Mouse (Mus musculus) MEL (cell line): ENCODE results near the gene Dlg5. TPM values are rescaled to one million over a fixed set of nuclear protein-coding genes. Genes with fewer than 3 reads are reported as not detected.

Source experiments
- DNase-seq: peaks from one replicate; pipeline ENCODE4 v3.0.0; 2011; ENCODE audit warnings: low read depth, low spot score
- H3K27ac ChIP-seq: 2 replicates; pipeline ENCODE4 v1.5.1; 2012; ENCODE audit warnings: low read depth, mild to moderate bottlenecking, control low read depth, low read length, moderate library complexity; ENCODE audit not compliant: control insufficient read depth
- H3K27me3 ChIP-seq, 2 experiments: fragments of 150-350 bp in 1 of 2; sonication (generic) in 1 of 2; 2 replicates each; pipeline ENCODE4 v1.6.1; 2012; ENCODE audit warnings: low read length in 2 of 2, mild to moderate bottlenecking in 2 of 2, improper control_type of control experiment in 1 of 2, moderate library complexity in 1 of 2; ENCODE audit not compliant: insufficient read depth in 2 of 2, control insufficient read depth in 1 of 2
- H3K36me3 ChIP-seq, 2 experiments: 2 replicates each; pipeline ENCODE4 v1.6.1; 2012 to 2014; ENCODE audit warnings: low read length in 2 of 2, improper control_type of control experiment in 1 of 2, inconsistent platforms in 1 of 2, mild to moderate bottlenecking in 1 of 2; ENCODE audit not compliant: insufficient read depth in 2 of 2, control insufficient read depth in 1 of 2
- H3K4me1 ChIP-seq, 2 experiments: fragments of 150-350 bp in 1 of 2; sonication (generic) in 1 of 2; 2 replicates each; pipeline ENCODE4 v1.6.1; 2012; ENCODE audit warnings: low read length in 2 of 2, improper control_type of control experiment in 1 of 2, mild to moderate bottlenecking in 1 of 2; ENCODE audit not compliant: insufficient read depth in 2 of 2, control insufficient read depth in 1 of 2
- H3K4me3 ChIP-seq, 2 experiments: fragments of 150-350 bp in 1 of 2; sonication (generic) in 1 of 2; 2 replicates each; pipeline ENCODE4 v1.5.1; 2012; ENCODE audit warnings: low read depth in 2 of 2, low read length in 2 of 2, mild to moderate bottlenecking in 2 of 2, moderate library complexity in 2 of 2, control low read depth in 1 of 2, improper control_type of control experiment in 1 of 2; ENCODE audit not compliant: control insufficient read depth in 1 of 2, insufficient read depth in 1 of 2
- H3K79me2 ChIP-seq: 2 replicates; pipeline ENCODE4 v1.6.1; 2012; ENCODE audit warnings: mild to moderate bottlenecking, low read length, moderate library complexity; ENCODE audit not compliant: control insufficient read depth, poor library complexity, insufficient read depth
- H3K9ac ChIP-seq: 2 replicates; pipeline ENCODE4 v1.6.1; 2012; ENCODE audit warnings: low read depth, mild to moderate bottlenecking, control low read depth, low read length, moderate library complexity; ENCODE audit not compliant: control insufficient read depth, poor library complexity, severe bottlenecking
- H3K9me3 ChIP-seq: fragments of 150-350 bp; sonication (generic); replicated peaks from 2 replicates; pipeline ENCODE4 v1.6.1; 2012; ENCODE audit warnings: mild to moderate bottlenecking, low read length, improper control_type of control experiment, moderate library complexity; ENCODE audit not compliant: insufficient read depth
- CHD2 ChIP-seq: IDR thresholded peaks from 2 replicates; pipeline ENCODE4 v1.6.1; 2011; ENCODE audit warnings: low read length, improper control_type of control experiment
- CTCF ChIP-seq, 3 experiments: IDR thresholded peaks in 2 of 3; conservative IDR thresholded peaks in 1 of 3; 2 replicates each; pipeline ENCODE4 v1.5.1; 2011 to 2012; ENCODE audit warnings: low read length in 3 of 3, low read depth in 2 of 3, mild to moderate bottlenecking in 2 of 3, improper control_type of control experiment in 1 of 3, inconsistent platforms in 1 of 3, mixed read lengths in 1 of 3, moderate library complexity in 1 of 3; ENCODE audit not compliant: control insufficient read depth in 1 of 3, insufficient read depth in 1 of 3, poor library complexity in 1 of 3, severe bottlenecking in 1 of 3
- EP300 ChIP-seq, 2 experiments: IDR thresholded peaks; 2 replicates each; pipeline ENCODE4 v1.6.1; 2011; ENCODE audit warnings: improper control_type of control experiment in 2 of 2, low read length in 2 of 2, low read depth in 1 of 2, mild to moderate bottlenecking in 1 of 2
- JUND ChIP-seq: IDR thresholded peaks from 2 replicates; pipeline ENCODE4 v1.6.1; 2011; ENCODE audit warnings: low read depth, mild to moderate bottlenecking, improper control_type of control experiment, low read length
- KAT2A ChIP-seq: conservative IDR thresholded peaks from 2 replicates; pipeline ENCODE4 v1.6.1; 2012; ENCODE audit warnings: low read depth, low read length, improper control_type of control experiment, inconsistent platforms
- MAX ChIP-seq: IDR thresholded peaks from 2 replicates; pipeline ENCODE4 v1.6.1; 2011; ENCODE audit warnings: low read length, improper control_type of control experiment
- MEF2A ChIP-seq: IDR thresholded peaks from 2 replicates; pipeline ENCODE4 v1.6.1; 2014; ENCODE audit warnings: low read depth, mild to moderate bottlenecking, inconsistent platforms, low read length, improper control_type of control experiment; ENCODE audit not compliant: poor library complexity, insufficient replicate concordance, severe bottlenecking; ENCODE audit errors: extremely low read depth
- MYC ChIP-seq: IDR thresholded peaks from 2 replicates; pipeline ENCODE4 v1.6.1; 2011; ENCODE audit warnings: low read depth, mild to moderate bottlenecking, low read length, improper control_type of control experiment, moderate library complexity
- NRF1 ChIP-seq: IDR thresholded peaks from 2 replicates; pipeline ENCODE4 v1.6.1; 2014; ENCODE audit warnings: low read depth, mild to moderate bottlenecking, inconsistent platforms, low read length, improper control_type of control experiment, moderate library complexity; ENCODE audit not compliant: poor library complexity, insufficient read depth, severe bottlenecking
- RAD21 ChIP-seq: IDR thresholded peaks from 2 replicates; pipeline ENCODE4 v1.6.1; 2011; ENCODE audit warnings: mild to moderate bottlenecking, low read depth, low read length, improper control_type of control experiment
- SIN3A ChIP-seq: IDR thresholded peaks from 2 replicates; pipeline ENCODE4 v1.6.1; 2012; ENCODE audit warnings: low read length, improper control_type of control experiment, inconsistent platforms
- SMC3 ChIP-seq: IDR thresholded peaks from 2 replicates; pipeline ENCODE4 v1.6.1; 2011; ENCODE audit warnings: low read depth, low read length, improper control_type of control experiment
- TBP ChIP-seq: IDR thresholded peaks from 2 replicates; pipeline ENCODE4 v1.8.0; 2011; ENCODE audit warnings: low read depth, low read length, improper control_type of control experiment
- TCF12 ChIP-seq: IDR thresholded peaks from 2 replicates; pipeline ENCODE4 v1.6.1; 2014; ENCODE audit warnings: low read depth, mild to moderate bottlenecking, inconsistent platforms, low read length, improper control_type of control experiment, moderate library complexity
- USF2 ChIP-seq, 2 experiments: IDR thresholded peaks; 2 replicates each; pipeline ENCODE4 v1.6.1; 2011 to 2012; ENCODE audit warnings: improper control_type of control experiment in 2 of 2, low read length in 2 of 2, borderline replicate concordance in 1 of 2, inconsistent platforms in 1 of 2, low read depth in 1 of 2, mild to moderate bottlenecking in 1 of 2; ENCODE audit not compliant: insufficient read depth in 1 of 2
- ZC3H11A ChIP-seq: IDR thresholded peaks from 2 replicates; pipeline ENCODE4 v1.6.1; 2012; ENCODE audit warnings: low read depth, mild to moderate bottlenecking, inconsistent platforms, low read length, improper control_type of control experiment
- polyA plus RNA-seq, 2 experiments: library from polyadenylated mRNA; stranded (reverse) in 1 of 2; unstranded in 1 of 2; fragments of >175 nt in 1 of 2; fragments of >200 nt in 1 of 2; gene quantifications; 2 replicates each; pipeline versions ENCODE4 v1.2.1 to v1.2.4; 2012; ENCODE audit warnings: low replicate concordance in 2 of 2, low read depth in 1 of 2; ENCODE audit not compliant: insufficient read length in 2 of 2, insufficient read depth in 1 of 2, missing spikeins in 1 of 2
- total RNA-seq: library from RNA; depleted of rRNA; stranded (reverse); fragments of 300-350 nt; gene quantifications from 2 replicates; pipeline ENCODE4 v1.2.3, GENCODE M21; 2012

Dlg5 gene
- total and polyA plus RNA-seq, 3 experiments, result not detected

GRCm38 (mm10) chr14:24273575-24273974 is 27.9 kb upstream of the Dlg5 start:
- TF ChIP-seq CTCF (IDR thresholded peaks at IDR 0.05 in 2 of 3, conservative IDR thresholded peaks at IDR 0.05 in 1 of 3; ENCODE audit: control insufficient read depth in 1 of 3, insufficient read depth in 1 of 3, low read depth in 2 of 3, low read length in 3 of 3, poor library complexity in 1 of 3, severe bottlenecking in 1 of 3), result no peak
- TF ChIP-seq MEF2A, result no peak
- no peak for TF ChIP-seq CHD2
- no peak for TF ChIP-seq JUND
- no peak for TF ChIP-seq MAX
- TF ChIP-seq RAD21, result no peak
- TF ChIP-seq SMC3, result no peak
- TF ChIP-seq SIN3A, result no peak
- H3K79me2 ChIP-seq, result no peaks in the 10 kb centered on the region

GRCm38 (mm10) chr14:24269571-24269970 is 23.9 kb upstream of the Dlg5 start:
- H3K9me3 ChIP-seq, result no peaks in the 10 kb centered on the region
- H3K36me3 ChIP-seq, result no peaks in the 10 kb centered on the region
- no peak for TF ChIP-seq KAT2A
- TF ChIP-seq TBP, result no peak
- TF ChIP-seq TCF12, result no peak
- no peak for TF ChIP-seq USF2 (IDR thresholded peaks at IDR 0.05; ENCODE audit: borderline replicate concordance in 1 of 2, insufficient read depth in 1 of 2, low read depth in 1 of 2, low read length in 2 of 2)
- no peaks in the 10 kb centered on the region for H3K4me1 ChIP-seq
- no peak for DNase-seq
- no peak overlapping the region for H3K4me3 ChIP-seq
- no peak overlapping the region for H3K27ac ChIP-seq
- H3K27me3 ChIP-seq, result no peaks in the 10 kb centered on the region
- no peak overlapping the region for H3K9ac ChIP-seq
- no peaks in the 10 kb centered on the region for H3K79me2 ChIP-seq

More at GRCm38 (mm10) chr14:24273575-24273974, 27.9 kb upstream of the Dlg5 start:
- H3K27me3 ChIP-seq, result no peaks in the 10 kb centered on the region
- H3K9me3 ChIP-seq, result no peaks in the 10 kb centered on the region
- H3K36me3 ChIP-seq, result no peaks in the 10 kb centered on the region
- H3K9ac ChIP-seq, result no peak overlapping the region
- H3K4me3 ChIP-seq, result no peak overlapping the region
- DNase-seq, result no peak
- no peaks in the 10 kb centered on the region for H3K4me1 ChIP-seq
- no peak overlapping the region for H3K27ac ChIP-seq

GRCm38 (mm10) chr14:24262915-24263314 is 17.2 kb upstream of the Dlg5 start:
- DNase-seq, result no peak
- TF ChIP-seq ZC3H11A (no peak), NRF1 (no peak), MYC (no peak), SIN3A (no peak), TBP (no peak), EP300 (IDR thresholded peaks at IDR 0.05; ENCODE audit: low read depth in 1 of 2, low read length in 2 of 2) (no peak), JUND (no peak), MAX (no peak)
- no peaks in the 10 kb centered on the region for H3K79me2 ChIP-seq
- H3K9me3 ChIP-seq, result no peaks in the 10 kb centered on the region
- no peak overlapping the region for H3K27ac ChIP-seq
- H3K27me3 ChIP-seq, result no peaks in the 10 kb centered on the region
- no peaks in the 10 kb centered on the region for H3K4me1 ChIP-seq
- H3K9ac ChIP-seq, result no peak overlapping the region
- no peak overlapping the region for H3K4me3 ChIP-seq
- no peaks in the 10 kb centered on the region for H3K36me3 ChIP-seq
